Mouse (Mus musculus): ENCODE measurements around the gene Zmym5. TPM values are rescaled to one million over a fixed set of nuclear protein-coding genes. Genes with fewer than 3 reads are reported as not detected.
"Not testable (repeated sequence)": the region's sequence is repeated elsewhere in the genome, so short reads cannot be mapped to it uniquely, and the experiment has no call there.

Zmym5 gene
- total and polyA plus RNA-seq, 3 experiments: 6.7 to 36.5 (median 13.2) TPM

DNA sequence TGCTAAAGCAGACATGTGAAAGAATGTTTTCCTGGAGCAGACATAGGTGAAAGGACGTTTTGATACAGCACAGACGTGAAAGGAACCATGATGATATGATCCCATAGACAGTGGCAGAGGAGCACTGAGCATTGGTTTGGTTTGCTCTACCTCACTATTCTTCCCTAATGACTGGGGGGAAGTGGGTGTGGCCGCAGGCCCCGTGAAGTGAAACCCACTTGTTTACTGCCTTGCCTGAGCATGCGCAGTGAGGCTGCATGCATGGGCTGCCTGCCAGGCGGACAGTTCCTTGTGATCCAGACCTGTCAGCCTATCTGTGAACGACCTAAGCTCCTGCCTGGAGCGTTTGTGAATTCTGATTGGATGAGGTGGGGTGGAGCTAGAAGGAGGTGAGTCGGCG is 21.7 kb upstream of the Zmym5 start:
- H3K9me3 ChIP-seq (replicated peaks; ENCODE audit: insufficient read depth, low read length); H3K79me2 ChIP-seq (ENCODE audit: control insufficient read depth, insufficient read depth, low read length, poor library complexity); H3K4me1 ChIP-seq (ENCODE audit: control insufficient read depth in 1 of 2, insufficient read depth in 2 of 2, low read length in 2 of 2); H3K27ac ChIP-seq (ENCODE audit: control insufficient read depth, low read depth, low read length); H3K36me3 ChIP-seq (ENCODE audit: control insufficient read depth in 1 of 2, insufficient read depth in 2 of 2, low read length in 2 of 2); H3K27me3 ChIP-seq (ENCODE audit: control insufficient read depth in 1 of 2, insufficient read depth in 2 of 2, low read length in 2 of 2); H3K9ac ChIP-seq (ENCODE audit: control insufficient read depth, low read depth, low read length, poor library complexity, severe bottlenecking): not testable (repeated sequence)
- peak overlapping the region; percentile 40 to 55; a peak in 3 of 4 replicates for H3K4me3 ChIP-seq (ENCODE audit: control insufficient read depth in 1 of 2, insufficient read depth in 1 of 2, low read depth in 2 of 2, low read length in 2 of 2)
- TF ChIP-seq SIN3A (IDR thresholded peaks at IDR 0.05; ENCODE audit: low read length) (peak; percentile 72), MXI1 (IDR thresholded peaks at IDR 0.05; ENCODE audit: low read depth, low read length) (0 out of 2 replicates have a peak, but pooled peaks have one; percentile 40), NRF1 (IDR thresholded peaks at IDR 0.05; ENCODE audit: insufficient read depth, low read depth, low read length, poor library complexity, severe bottlenecking) (peak; percentile 82)
- DNase-seq (ENCODE audit: low read depth, low spot score): peak; percentile 90

DNA sequence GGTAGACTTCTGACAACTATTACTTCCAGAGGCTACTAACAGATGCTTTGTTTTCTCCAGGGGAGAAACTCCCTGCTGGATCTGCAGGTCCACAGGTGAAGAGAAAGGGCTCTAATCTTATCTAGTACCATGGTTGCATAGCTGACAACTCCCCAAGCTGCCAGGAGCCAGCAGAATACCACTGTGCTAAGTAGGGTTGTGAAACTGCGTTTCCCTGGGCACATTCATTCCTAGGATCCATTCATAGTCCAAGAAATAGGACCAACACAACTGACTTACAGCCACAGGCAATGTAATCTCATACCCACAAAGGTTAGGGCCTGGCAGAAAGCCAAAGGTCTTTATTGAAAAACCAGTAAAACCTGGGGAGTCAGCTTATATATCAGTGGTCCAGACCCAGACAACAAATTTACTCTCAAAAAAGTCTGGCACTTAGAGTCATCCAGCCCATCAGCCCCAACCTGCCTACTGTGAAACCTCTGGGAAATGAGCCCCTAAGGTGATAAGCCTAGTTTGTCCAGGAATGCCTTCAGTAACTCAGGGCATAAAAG is 21.1 kb upstream of the Zmym5 start:
- Histone ChIP-seq H3K36me3 (ENCODE audit: control insufficient read depth in 1 of 2, insufficient read depth in 2 of 2, low read length in 2 of 2) (peaks cover 0 to 5% of the 10 kb centered on the region in 2 experiments; a peak in 2 of 4 replicates), H3K9ac (ENCODE audit: control insufficient read depth, low read depth, low read length, poor library complexity, severe bottlenecking) (no peak overlapping the region), H3K4me3 (ENCODE audit: control insufficient read depth in 1 of 2, insufficient read depth in 1 of 2, low read depth in 2 of 2, low read length in 2 of 2) (peak overlapping the region; percentile 40 to 55; a peak in 3 of 4 replicates), H3K79me2 (ENCODE audit: control insufficient read depth, insufficient read depth, low read length, poor library complexity) (no peaks in the 10 kb centered on the region), H3K27me3 (ENCODE audit: control insufficient read depth in 1 of 2, insufficient read depth in 2 of 2, low read length in 2 of 2) (no peaks in the 10 kb centered on the region; a peak in 1 of 4 replicates), H3K9me3 (replicated peaks; ENCODE audit: insufficient read depth, low read length) (no peaks in the 10 kb centered on the region), H3K27ac (ENCODE audit: control insufficient read depth, low read depth, low read length) (no peak overlapping the region), H3K4me1 (ENCODE audit: control insufficient read depth in 1 of 2, insufficient read depth in 2 of 2, low read length in 2 of 2) (peaks cover 0 to 8% of the 10 kb centered on the region in 2 experiments; a peak in 2 of 4 replicates)
- peak; percentile 48 for DNase-seq (ENCODE audit: low read depth, low spot score)
- TF ChIP-seq POLR2A (IDR thresholded peaks at IDR 0.05; ENCODE audit: control insufficient read depth in 1 of 2, insufficient read depth in 1 of 2, low read depth in 1 of 2, low read length in 2 of 2, poor library complexity in 1 of 2) (no peak), MAZ (IDR thresholded peaks at IDR 0.05; ENCODE audit: low read depth, low read length) (no peak), UBTF (IDR thresholded peaks at IDR 0.05; ENCODE audit: borderline replicate concordance, insufficient read depth, low read depth, low read length) (no peak), SMC3 (IDR thresholded peaks at IDR 0.05; ENCODE audit: low read depth, low read length) (no peak), JUND (IDR thresholded peaks at IDR 0.05; ENCODE audit: low read depth, low read length) (no peak), TCF12 (IDR thresholded peaks at IDR 0.05; ENCODE audit: low read depth, low read length) (no peak)

DNA sequence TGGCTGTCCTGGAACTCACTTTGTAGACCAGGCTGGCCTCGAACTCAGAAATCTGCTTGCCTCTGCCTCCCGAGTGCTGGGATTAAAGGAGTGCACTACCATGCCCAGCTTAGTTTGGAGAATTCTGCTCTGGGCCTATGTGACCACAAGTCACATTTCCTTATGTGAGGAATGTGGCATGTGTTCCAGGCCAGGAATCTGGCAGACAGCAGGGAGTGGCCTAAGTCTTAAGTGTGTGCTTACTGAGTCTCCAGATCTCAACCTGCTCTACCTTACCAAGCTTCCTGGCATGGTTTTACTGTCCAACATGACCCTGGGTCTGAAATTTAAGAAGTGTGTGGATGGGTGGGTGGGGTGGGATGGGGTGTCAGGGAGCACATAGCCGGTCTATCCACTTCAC is 20.6 kb upstream of the Zmym5 start:
- peaks cover 0 to 5% of the 10 kb centered on the region in 2 experiments; a peak in 2 of 4 replicates for H3K36me3 ChIP-seq (ENCODE audit: control insufficient read depth in 1 of 2, insufficient read depth in 2 of 2, low read length in 2 of 2)
- DNase-seq (ENCODE audit: low read depth, low spot score): no peak
- no peak overlapping the region for H3K9ac ChIP-seq (ENCODE audit: control insufficient read depth, low read depth, low read length, poor library complexity, severe bottlenecking)
- H3K4me3 ChIP-seq (ENCODE audit: control insufficient read depth in 1 of 2, insufficient read depth in 1 of 2, low read depth in 2 of 2, low read length in 2 of 2): no peak overlapping the region
- no peak overlapping the region for H3K27ac ChIP-seq (ENCODE audit: control insufficient read depth, low read depth, low read length)
- H3K4me1 ChIP-seq (ENCODE audit: control insufficient read depth in 1 of 2, insufficient read depth in 2 of 2, low read length in 2 of 2): peaks cover 0 to 8% of the 10 kb centered on the region in 2 experiments; a peak in 2 of 4 replicates
- H3K9me3 ChIP-seq (replicated peaks; ENCODE audit: insufficient read depth, low read length): no peaks in the 10 kb centered on the region
- TF ChIP-seq CHD2 (IDR thresholded peaks at IDR 0.05; ENCODE audit: low read length) (no peak), ELF1 (IDR thresholded peaks at IDR 0.05; ENCODE audit: low read depth, low read length) (no peak), ZMIZ1 (IDR thresholded peaks at IDR 0.05; ENCODE audit: low read depth, low read length) (no peak), TAL1 (IDR thresholded peaks at IDR 0.05; ENCODE audit: low read length) (no peak), USF1 (IDR thresholded peaks at IDR 0.05; ENCODE audit: low read depth, low read length) (no peak), MYC (IDR thresholded peaks at IDR 0.05; ENCODE audit: low read depth, low read length) (no peak), MYB (IDR thresholded peaks at IDR 0.05; ENCODE audit: low read depth, low read length) (no peak), RAD21 (IDR thresholded peaks at IDR 0.05; ENCODE audit: low read depth, low read length) (no peak)
- H3K79me2 ChIP-seq (ENCODE audit: control insufficient read depth, insufficient read depth, low read length, poor library complexity): no peaks in the 10 kb centered on the region
- H3K27me3 ChIP-seq (ENCODE audit: control insufficient read depth in 1 of 2, insufficient read depth in 2 of 2, low read length in 2 of 2): no peaks in the 10 kb centered on the region; a peak in 1 of 4 replicates

Data from MEL (cell line).